Mouse (Mus musculus) ES-E14 (cell line): ENCODE results near the gene Unc5c. TPM values are rescaled to one million over a fixed set of nuclear protein-coding genes. Genes with fewer than 3 reads are reported as not detected.

ENCODE experiments used
- DNase-seq: peaks from one replicate; pipeline ENCODE4 v3.0.0-alpha.2; 2013; ENCODE audit warnings: low read depth, low spot score
- H3K27ac ChIP-seq: 2 replicates; pipeline ENCODE4 v1.5.1; 2012; ENCODE audit warnings: low read depth, mild to moderate bottlenecking, low read length, moderate library complexity, mixed read lengths; ENCODE audit not compliant: poor library complexity, insufficient read depth, severe bottlenecking
- H3K36me3 ChIP-seq: 2 replicates; pipeline ENCODE4 v1.6.1; 2012; ENCODE audit warnings: mild to moderate bottlenecking, low read length, moderate library complexity, mixed read lengths; ENCODE audit not compliant: control insufficient read depth, poor library complexity, insufficient read depth, severe bottlenecking
- H3K4me1 ChIP-seq, 2 experiments: fragments of 150-350 bp in 1 of 2; sonication (generic) in 1 of 2; 2 replicates each; pipeline ENCODE4 v1.6.1; 2012; ENCODE audit warnings: low read length in 2 of 2, mild to moderate bottlenecking in 1 of 2, mixed read lengths in 1 of 2; ENCODE audit not compliant: control insufficient read depth in 2 of 2, insufficient read depth in 2 of 2, poor library complexity in 1 of 2
- H3K4me3 ChIP-seq, 2 experiments: fragments of 150-350 bp in 1 of 2; sonication (generic) in 1 of 2; 2 replicates each; pipeline ENCODE4 v1.5.1; 2012; ENCODE audit warnings: low read length in 2 of 2, low read depth in 1 of 2, mild to moderate bottlenecking in 1 of 2, mixed read lengths in 1 of 2; ENCODE audit not compliant: insufficient read depth in 1 of 2, poor library complexity in 1 of 2, severe bottlenecking in 1 of 2
- H3K9ac ChIP-seq: 2 replicates; pipeline ENCODE4 v1.6.1; 2012; ENCODE audit warnings: low read depth, mild to moderate bottlenecking, low read length, mixed read lengths; ENCODE audit not compliant: poor library complexity, insufficient read depth, severe bottlenecking
- H3K9me3 ChIP-seq: fragments of 150-350 bp; sonication (generic); 2 replicates; pipeline ENCODE4 v1.6.1; 2012; ENCODE audit warnings: low read depth, mild to moderate bottlenecking, low read length; ENCODE audit not compliant: control insufficient read depth, insufficient read depth
- CHD2 ChIP-seq: IDR thresholded peaks from 2 replicates; pipeline ENCODE4 v1.6.1; 2014; ENCODE audit warnings: mild to moderate bottlenecking, low read depth, low read length, inconsistent platforms
- HCFC1 ChIP-seq: IDR thresholded peaks from 2 replicates; pipeline ENCODE4 v1.6.1; 2012; ENCODE audit warnings: low read length, inconsistent platforms, borderline replicate concordance; ENCODE audit not compliant: insufficient read depth
- MAFK ChIP-seq: IDR thresholded peaks from 2 replicates; pipeline ENCODE4 v1.6.1; 2014; ENCODE audit warnings: mild to moderate bottlenecking, low read depth, low read length, inconsistent platforms; ENCODE audit not compliant: insufficient read depth
- ZC3H11A ChIP-seq: IDR thresholded peaks from 2 replicates; pipeline ENCODE4 v1.6.1; 2012; ENCODE audit warnings: low read depth, mild to moderate bottlenecking, inconsistent platforms, low read length, borderline replicate concordance
- ZNF384 ChIP-seq: IDR thresholded peaks from 2 replicates; pipeline ENCODE4 v1.6.1; 2012; ENCODE audit warnings: low read depth, low read length, inconsistent platforms
- in situ Hi-C, 2 experiments: fragments of 600-800 bp; cut with MboI; formaldehyde crosslinking; loops; one replicate each; pipeline ENCODE4 v1.15.1; 2025; ENCODE audit warnings: low sequenced_read_pairs in 2 of 2, inconsistent platforms in 1 of 2; ENCODE audit not compliant: unreplicated experiment in 2 of 2
- total RNA-seq: library from RNA; depleted of rRNA; stranded (reverse); fragments of 300-350 nt; gene quantifications from 2 replicates; pipeline ENCODE4 v1.2.3, GENCODE M21; 2012

The Unc5c gene
- total RNA-seq, 1 experiment: 0.67 TPM

GRCm38 (mm10) chr3:141699177-141699576 is 234.2 kb downstream of the Unc5c start:
- Histone ChIP-seq H3K4me3 (no peak overlapping the region), H3K9ac (no peak overlapping the region), H3K36me3 (no peaks in the 10 kb centered on the region), H3K27ac (no peak overlapping the region), H3K4me1 (no peaks in the 10 kb centered on the region), H3K9me3 (no peaks in the 10 kb centered on the region)
- TF ChIP-seq CHD2 (no peak), ZC3H11A (no peak), ZNF384 (no peak), HCFC1 (no peak), MAFK (no peak)
- in situ Hi-C loops: no loop called here
- DNase-seq: no peak

- H3K4me3 ChIP-seq: no peak overlapping the region
- in situ Hi-C loops: no loop called here
- no peaks in the 10 kb centered on the region for H3K4me1 ChIP-seq
- DNase-seq: no peak
- no peaks in the 10 kb centered on the region for H3K36me3 ChIP-seq
- H3K27ac ChIP-seq: no peak overlapping the region
- TF ChIP-seq MAFK (no peak), ZNF384 (no peak), ZC3H11A (no peak), HCFC1 (no peak), CHD2 (no peak)
- H3K9me3 ChIP-seq: no peaks in the 10 kb centered on the region
- H3K9ac ChIP-seq: no peak overlapping the region
Measured at GRCm38 (mm10) chr3:141701381-141701909, 236.4 kb downstream of the Unc5c start.

- Histone ChIP-seq H3K4me3 (no peak overlapping the region), H3K27ac (no peak overlapping the region), H3K9me3 (no peaks in the 10 kb centered on the region), H3K4me1 (no peaks in the 10 kb centered on the region), H3K9ac (no peak overlapping the region), H3K36me3 (no peaks in the 10 kb centered on the region)
- in situ Hi-C loops: no loop called here
- no peak for TF ChIP-seq HCFC1
- no peak for TF ChIP-seq CHD2
- no peak for TF ChIP-seq MAFK
- TF ChIP-seq ZC3H11A: no peak
- no peak for TF ChIP-seq ZNF384
- no peak for DNase-seq
Measured at GRCm38 (mm10) chr3:141711601-141712000, 246.6 kb downstream of the Unc5c start.

- no peak overlapping the region for H3K4me3 ChIP-seq
- no peak overlapping the region for H3K9ac ChIP-seq
- no peak for DNase-seq
- H3K36me3 ChIP-seq: no peaks in the 10 kb centered on the region
- in situ Hi-C loops: no loop called here
- no peak overlapping the region for H3K27ac ChIP-seq
- no peaks in the 10 kb centered on the region for H3K9me3 ChIP-seq
- H3K4me1 ChIP-seq: no peaks in the 10 kb centered on the region
- no peak for TF ChIP-seq HCFC1
- TF ChIP-seq ZNF384: no peak
- TF ChIP-seq MAFK: no peak
- TF ChIP-seq ZC3H11A: no peak
- TF ChIP-seq CHD2: no peak
Measured at GRCm38 (mm10) chr3:141716371-141716770, 251.4 kb downstream of the Unc5c start.

GRCm38 (mm10) chr3:141719050-141719449 is 254.0 kb downstream of the Unc5c start:
- Histone ChIP-seq H3K4me3 (no peak overlapping the region), H3K9ac (no peak overlapping the region), H3K27ac (no peak overlapping the region), H3K4me1 (no peaks in the 10 kb centered on the region), H3K9me3 (no peaks in the 10 kb centered on the region), H3K36me3 (no peaks in the 10 kb centered on the region)
- DNase-seq: no peak
- no peak for TF ChIP-seq ZC3H11A
- TF ChIP-seq HCFC1: no peak
- TF ChIP-seq ZNF384: no peak
- no peak for TF ChIP-seq MAFK
- in situ Hi-C loops: no loop called here
